Mouse (Mus musculus): ENCODE data around the gene Klhl34. TPM values are rescaled to one million over a fixed set of nuclear protein-coding genes. Genes with fewer than 3 reads are reported as not detected.

Gene Klhl34
- 1.5 and 2.4 TPM in 2 replicates for polyA plus RNA-seq (2015; fragmentation: Nextera tagmentation; extraction: Ambion mirVana)

DNA sequence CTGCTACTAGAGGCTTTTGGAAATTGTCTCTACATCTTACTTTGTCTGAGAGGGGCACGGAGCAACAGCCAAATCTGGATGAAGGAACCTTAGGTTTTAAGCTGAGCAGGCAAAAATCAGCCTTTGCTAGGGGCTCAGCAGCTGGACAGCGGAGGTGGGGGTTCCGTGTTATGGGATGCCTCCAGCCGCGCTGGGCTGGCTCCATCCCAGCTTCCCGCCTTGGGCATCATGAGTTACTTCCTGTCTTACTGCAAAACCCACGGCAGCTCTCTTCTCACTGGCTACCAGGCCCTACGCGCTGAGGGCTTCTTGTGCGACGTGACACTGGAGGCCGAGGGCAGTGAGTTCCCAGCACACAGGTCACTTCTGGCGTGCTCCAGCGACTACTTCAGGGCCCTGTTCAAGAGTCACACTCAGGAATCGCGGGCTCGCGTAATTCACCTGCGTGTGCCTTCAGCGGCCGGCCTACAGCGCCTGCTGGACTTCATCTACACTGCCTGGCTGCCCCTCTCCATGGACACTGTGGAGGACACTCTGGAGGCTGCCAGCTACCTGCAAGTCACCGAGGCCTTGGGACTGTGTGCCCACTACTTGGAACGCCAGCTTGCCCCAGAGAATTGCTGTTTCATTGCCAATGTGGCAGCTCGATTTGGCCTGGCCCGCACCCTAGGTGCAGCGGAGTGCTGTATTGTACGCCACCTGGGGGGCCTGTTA lies at the start of gene Klhl34:
TSS of gene Klhl34 (plus strand) at position 229 of the 714 bp plus-strand sequence.
- H3K4me1 ChIP-seq: peaks cover 2% of the 10 kb centered on the region; the same call in 1 of the 2 replicates
- peak within 1 kb of the TSS; percentile 32; the same call in 1 of the 2 replicates for H3K9ac ChIP-seq
- peak within 1 kb of the TSS; percentile 24 for H3K4me3 ChIP-seq
- H3K27ac ChIP-seq: no peak within 1 kb of the TSS
- no peaks in the 10 kb centered on the region for H3K36me3 ChIP-seq
- peaks cover 28% of the 10 kb centered on the region for H3K27me3 ChIP-seq
- 39% methylated on average over 28 of the region's 28 CpGs for WGBS
- ATAC-seq (ENCODE audit: insufficient number of reproducible peaks, insufficient read depth, low FRiP score, low TSS enrichment, low read depth): no peak
- no peaks in the 10 kb centered on the region for H3K9me3 ChIP-seq
- H3K4me2 ChIP-seq: peak within 1 kb of the TSS; percentile 60

- Histone ChIP-seq H3K27ac (no peak overlapping the region), H3K9me3 (no peaks in the 10 kb centered on the region), H3K36me3 (no peaks in the 10 kb centered on the region), H3K9ac (no peak overlapping the region), H3K27me3 (no peaks in the 10 kb centered on the region), H3K4me2 (no peak overlapping the region), H3K4me3 (no peak overlapping the region), H3K4me1 (no peaks in the 10 kb centered on the region)
- 91% methylated on average over 2 of the region's 2 CpGs for WGBS
- ATAC-seq (ENCODE audit: insufficient number of reproducible peaks, insufficient read depth, low FRiP score, low TSS enrichment, low read depth): no peak
Measured at GRCm38 (mm10) chrX:157801669-157802068, 16.6 kb upstream of the Klhl34 start.

- Histone ChIP-seq H3K27me3 (no peaks in the 10 kb centered on the region; the same call in 1 of the 2 replicates), H3K4me3 (no peak overlapping the region), H3K9me3 (no peaks in the 10 kb centered on the region), H3K9ac (no peak overlapping the region), H3K36me3 (no peaks in the 10 kb centered on the region), H3K27ac (no peak overlapping the region), H3K4me1 (no peaks in the 10 kb centered on the region), H3K4me2 (no peak overlapping the region)
- no peak for ATAC-seq (ENCODE audit: insufficient number of reproducible peaks, insufficient read depth, low FRiP score, low TSS enrichment, low read depth)
- WGBS: 61% methylated on average over 1 of the region's 1 CpGs
Measured at GRCm38 (mm10) chrX:157809721-157810120, 8.5 kb upstream of the Klhl34 start.

GRCm38 (mm10) chrX:157817571-157818206 lies 546 bp upstream of the Klhl34 start:
- WGBS: 31% methylated on average over 31 of the region's 31 CpGs
- Histone ChIP-seq H3K9ac (peak overlapping the region; percentile 32; the same call in 1 of the 2 replicates), H3K4me2 (peak overlapping the region; percentile 60), H3K4me1 (peaks cover 2% of the 10 kb centered on the region; the same call in 1 of the 2 replicates), H3K36me3 (no peaks in the 10 kb centered on the region), H3K4me3 (peak overlapping the region; percentile 24), H3K9me3 (no peaks in the 10 kb centered on the region), H3K27me3 (peaks cover 28% of the 10 kb centered on the region), H3K27ac (no peak overlapping the region)
- no peak for ATAC-seq (ENCODE audit: insufficient number of reproducible peaks, insufficient read depth, low FRiP score, low TSS enrichment, low read depth)

GRCm38 (mm10) chrX:157818921-157819260 lies 656 bp downstream of the Klhl34 start:
- Histone ChIP-seq H3K9ac (no peak overlapping the region), H3K9me3 (no peaks in the 10 kb centered on the region), H3K4me2 (no peak overlapping the region), H3K4me1 (peaks cover 2% of the 10 kb centered on the region; the same call in 1 of the 2 replicates), H3K27ac (no peak overlapping the region), H3K36me3 (no peaks in the 10 kb centered on the region), H3K27me3 (peaks cover 28% of the 10 kb centered on the region), H3K4me3 (no peak overlapping the region)
- WGBS: 81% methylated on average over 13 of the region's 13 CpGs
- no peak for ATAC-seq (ENCODE audit: insufficient number of reproducible peaks, insufficient read depth, low FRiP score, low TSS enrichment, low read depth)

DNA sequence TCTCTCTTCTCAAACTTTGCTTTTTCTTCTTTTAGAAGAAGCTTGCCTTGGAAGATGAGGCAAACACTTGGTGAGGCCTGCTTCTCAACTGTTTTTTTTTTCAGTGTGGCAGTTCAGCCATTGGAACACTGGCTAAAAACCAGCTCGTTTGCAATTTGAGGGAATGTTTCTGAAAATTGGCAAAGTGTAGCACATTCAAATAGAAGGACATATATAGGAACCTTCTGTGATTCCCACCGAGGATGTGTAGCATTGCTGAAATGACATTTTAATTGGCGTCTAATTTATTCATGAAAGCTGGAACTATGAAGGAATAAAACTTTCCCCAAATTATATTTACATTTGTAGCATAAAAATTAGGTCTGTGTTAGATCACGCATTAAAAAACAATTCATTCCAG lies 11.7 kb downstream of the Klhl34 start:
- no peaks in the 10 kb centered on the region; the same call in 1 of the 2 replicates for H3K27me3 ChIP-seq
- no peaks in the 10 kb centered on the region for H3K36me3 ChIP-seq
- no peak overlapping the region for H3K4me2 ChIP-seq
- no peaks in the 10 kb centered on the region for H3K4me1 ChIP-seq
- H3K4me3 ChIP-seq: no peak overlapping the region
- WGBS: 71% methylated on average over 4 of the region's 4 CpGs
- ATAC-seq (ENCODE audit: insufficient number of reproducible peaks, insufficient read depth, low FRiP score, low TSS enrichment, low read depth): no peak
- no peak overlapping the region for H3K27ac ChIP-seq
- H3K9ac ChIP-seq: no peak overlapping the region
- no peaks in the 10 kb centered on the region for H3K9me3 ChIP-seq

Other genes with a start within 250 kb of the Klhl34 start
- 4.8 TPM in 2 replicates for gene Yy2, start 249.4 kb upstream of the Klhl34 start, polyA plus RNA-seq (2015; fragmentation: Nextera tagmentation; extraction: Ambion mirVana)
- 24.3 and 25.8 TPM in 2 replicates for gene Mbtps2, start 219.7 kb upstream of the Klhl34 start, polyA plus RNA-seq (2015; fragmentation: Nextera tagmentation; extraction: Ambion mirVana)
- gene Smpx, start 119.5 kb upstream of the Klhl34 start, polyA plus RNA-seq (2015; fragmentation: Nextera tagmentation; extraction: Ambion mirVana): 2.4 and 3.6 TPM in 2 replicates
- gene Cnksr2, start 224.9 kb downstream of the Klhl34 start, polyA plus RNA-seq (2015; fragmentation: Nextera tagmentation; extraction: Ambion mirVana): 5.3 and 6.6 TPM in 2 replicates

Measured in embryonic facial prominence, embryonic 13.5 days (tissue).